Mouse (Mus musculus) neural tube, embryonic 14.5 days (tissue): ENCODE results near the gene Ndufaf5. TPM values are rescaled to one million over a fixed set of nuclear protein-coding genes. Genes with fewer than 3 reads are reported as not detected.
A peak's percentile ranks its signal among the peaks of the same experiment; 100 is the strongest.
"Not testable (repeated sequence)": the region's sequence is repeated elsewhere in the genome, so short reads cannot be mapped to it uniquely, and the experiment has no call there.

Experiments
- ATAC-seq: fragments of 200-750 bp; cut with Nextera tagmentation; 2 replicates; pipeline ENCODE4 v1.8.0; 2017; ENCODE audit warnings: low read depth, mild to moderate bottlenecking, moderate TSS enrichment, moderate library complexity
- H3K27ac ChIP-seq: fragments of 300-500 bp; sonication (generic); 2 replicates; pipeline ENCODE4 v1.5.1; 2014; ENCODE audit warnings: low read depth, mild to moderate bottlenecking, control low read depth, low read length, moderate library complexity, mixed read lengths
- H3K27me3 ChIP-seq: fragments of 300-500 bp; sonication (generic); 2 replicates; pipeline ENCODE4 v1.6.1; 2014; ENCODE audit warnings: low read length; ENCODE audit not compliant: control insufficient read depth, insufficient read depth
- H3K36me3 ChIP-seq: fragments of 300-500 bp; sonication (generic); 2 replicates; pipeline ENCODE4 v1.6.1; 2014; ENCODE audit warnings: low read length, mixed read lengths; ENCODE audit not compliant: control insufficient read depth, insufficient read depth
- H3K4me1 ChIP-seq: fragments of 300-500 bp; sonication (generic); 2 replicates; pipeline ENCODE4 v1.6.1; 2014; ENCODE audit warnings: low read length; ENCODE audit not compliant: control insufficient read depth, insufficient read depth
- H3K4me2 ChIP-seq: fragments of 300-500 bp; sonication (generic); 2 replicates; pipeline ENCODE4 v1.6.1; 2014; ENCODE audit warnings: mild to moderate bottlenecking, low read depth, low read length, control low read depth
- H3K4me3 ChIP-seq: fragments of 300-500 bp; sonication (generic); 2 replicates; pipeline ENCODE4 v1.5.1; 2014; ENCODE audit warnings: low read depth, low read length, control low read depth, mixed read lengths
- H3K9ac ChIP-seq: fragments of 300-500 bp; sonication (generic); replicated peaks from 2 replicates; pipeline ENCODE4 v1.6.1; 2014; ENCODE audit warnings: low read depth, mild to moderate bottlenecking, control low read depth, low read length, mixed read lengths
- H3K9me3 ChIP-seq: fragments of 300-500 bp; sonication (generic); 2 replicates; pipeline ENCODE4 v1.6.1; 2016; ENCODE audit warnings: low read length; ENCODE audit not compliant: control insufficient read depth
- WGBS: fragments of 180-500 bp; shearing (Covaris S2); extraction: QIAGEN DNeasy Blood & Tissue Kit; methylation state at CpG from one replicate; pipeline ENCODE4 v1.1.7; 2014; 5-methylcytosine and 5-hydroxymethylcytosine counted together
- polyA plus RNA-seq: library from polyadenylated mRNA; unstranded; fragments of >200 nt; fragmentation: Nextera tagmentation; extraction: Ambion mirVana; gene quantifications from 2 replicates; pipeline ENCODE4 v1.2.1, GENCODE M21; 2014

Gene Ndufaf5
- polyA plus RNA-seq, result 59.2 and 63.3 TPM in 2 replicates

- H3K4me1 ChIP-seq, result peaks cover 6% of the 10 kb centered on the region; the same call in 1 of the 2 replicates
- peak; percentile 98 for ATAC-seq
- WGBS, result under 1% methylated on average over 43 of the region's 43 CpGs
- no peaks in the 10 kb centered on the region for H3K27me3 ChIP-seq
- peak within 1 kb of the TSS; percentile 77 for H3K27ac ChIP-seq
- H3K9ac ChIP-seq, result peak within 1 kb of the TSS; percentile 74
- H3K9me3 ChIP-seq, result no peaks in the 10 kb centered on the region
- H3K36me3 ChIP-seq, result 0 out of 2 replicates have a peak, but pooled peaks cover 10% of the 10 kb centered on the region
- peak within 1 kb of the TSS; percentile 94 for H3K4me2 ChIP-seq
- peak within 1 kb of the TSS; percentile 88 for H3K4me3 ChIP-seq
Observed at GRCm38 (mm10) chr2:140170127-140170802, at the start of gene Ndufaf5, which contains the start of gene Esf1. TSS of gene Ndufaf5 (plus strand) at chr2:140170649. TSS of gene Esf1 (minus strand) at chr2:140170564.

GRCm38 (mm10) chr2:140125516-140125915, 44.9 kb upstream of the Ndufaf5 start:
- H3K36me3 ChIP-seq, result peaks cover 31% of the 10 kb centered on the region
- H3K4me3 ChIP-seq, result no peak overlapping the region
- ATAC-seq, result no peak
- H3K27ac ChIP-seq, result no peak overlapping the region
- no peak overlapping the region for H3K9ac ChIP-seq
- H3K4me2 ChIP-seq, result no peak overlapping the region
- H3K4me1 ChIP-seq, result no peaks in the 10 kb centered on the region
- H3K27me3 ChIP-seq, result no peaks in the 10 kb centered on the region
- 89% methylated on average over 2 of the region's 2 CpGs for WGBS
- no peaks in the 10 kb centered on the region for H3K9me3 ChIP-seq

DNA sequence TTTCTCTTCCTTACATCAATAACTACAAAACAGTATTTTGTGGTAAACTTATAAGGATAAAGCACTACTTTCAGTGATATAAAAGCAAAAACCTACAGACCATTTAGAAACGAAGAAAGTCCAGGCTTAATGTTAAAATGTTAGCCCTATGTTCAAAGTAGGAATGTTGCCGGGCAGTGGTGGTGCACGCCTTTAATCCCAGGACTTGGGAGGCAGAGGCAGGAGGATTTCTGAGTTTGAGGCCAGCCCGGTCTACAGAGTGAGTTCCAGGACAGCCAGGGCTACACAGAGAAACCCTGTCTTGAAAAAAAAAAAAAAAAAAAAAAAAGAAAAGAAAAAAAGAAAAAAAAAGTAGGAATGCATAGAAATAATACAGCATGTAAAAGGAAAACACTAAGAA, 18.7 kb upstream of the Ndufaf5 start, which contains the start of gene Gm17374:
TSS of gene Gm17374 (plus strand) at position 301 of the 400 bp plus-strand sequence.
- not testable (repeated sequence) for H3K27ac ChIP-seq, H3K4me2 ChIP-seq, H3K9me3 ChIP-seq, ATAC-seq, H3K9ac ChIP-seq, H3K27me3 ChIP-seq, H3K4me3 ChIP-seq, H3K4me1 ChIP-seq
- 94% methylated on average over 4 of the region's 4 CpGs for WGBS
- H3K36me3 ChIP-seq, result peaks cover 13% of the 10 kb centered on the region

DNA sequence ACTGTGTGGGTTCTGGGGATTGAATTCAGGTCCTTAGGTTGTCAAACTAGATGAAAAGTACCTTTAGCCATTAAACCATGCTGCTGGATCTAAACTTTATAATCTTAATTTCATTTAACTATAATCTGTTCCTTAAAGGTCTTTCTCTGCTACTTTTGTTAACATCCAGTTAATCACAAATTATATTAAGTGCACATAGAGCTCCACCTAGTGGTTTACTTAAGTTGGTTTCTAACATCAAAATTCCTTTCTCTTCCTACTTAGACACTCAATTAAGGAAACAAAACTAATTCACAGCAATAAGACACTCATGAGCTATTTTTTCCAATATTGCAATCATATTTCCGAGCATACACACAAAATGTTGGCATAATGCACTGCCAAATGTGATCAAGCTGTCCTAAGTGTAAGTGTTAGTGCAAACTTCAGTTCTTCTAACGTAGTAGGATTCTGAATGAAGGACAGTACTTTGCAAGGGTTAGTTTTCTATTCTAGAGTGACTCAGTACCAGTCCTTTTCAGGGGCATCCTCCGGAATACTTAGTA, 11.2 kb upstream of the Ndufaf5 start:
- Histone ChIP-seq H3K36me3 (peaks cover 21% of the 10 kb centered on the region), H3K4me3 (no peak overlapping the region), H3K4me2 (no peak overlapping the region), H3K4me1 (no peaks in the 10 kb centered on the region), H3K9me3 (no peaks in the 10 kb centered on the region), H3K27ac (no peak overlapping the region), H3K27me3 (no peaks in the 10 kb centered on the region), H3K9ac (no peak overlapping the region)
- 75% methylated on average over 3 of the region's 3 CpGs for WGBS
- ATAC-seq, result no peak

DNA sequence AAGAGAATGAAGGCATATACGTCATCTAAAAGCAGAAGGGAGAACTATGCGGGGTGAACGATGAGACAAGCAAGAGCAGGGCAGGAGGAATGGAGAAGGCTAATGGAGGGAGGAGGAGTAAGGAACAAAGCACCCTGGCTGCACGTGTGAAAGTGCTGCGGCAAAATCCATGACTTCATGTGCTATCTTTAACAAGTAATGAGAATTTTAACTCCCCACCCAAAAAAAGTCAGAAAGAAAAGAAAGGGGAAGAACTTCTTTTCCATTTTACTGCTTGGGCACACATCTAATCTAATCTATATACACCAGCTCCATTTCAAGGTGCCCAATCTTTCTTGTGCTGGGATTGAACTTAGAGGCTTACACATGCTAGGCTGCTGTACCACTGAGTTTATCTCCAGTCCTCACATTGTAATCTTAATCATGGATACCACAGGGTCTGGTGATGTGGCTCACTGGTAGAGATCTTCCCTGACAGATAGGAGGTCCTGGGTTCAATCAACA, 7.0 kb upstream of the Ndufaf5 start:
- H3K9ac ChIP-seq, result no peak overlapping the region
- ATAC-seq, result no peak
- H3K4me1 ChIP-seq, result no peaks in the 10 kb centered on the region
- no peak overlapping the region for H3K4me2 ChIP-seq
- no peak overlapping the region for H3K4me3 ChIP-seq
- no peak overlapping the region for H3K27ac ChIP-seq
- H3K36me3 ChIP-seq, result peaks cover 15% of the 10 kb centered on the region
- H3K9me3 ChIP-seq, result no peaks in the 10 kb centered on the region
- WGBS, result 95% methylated on average over 5 of the region's 5 CpGs
- no peaks in the 10 kb centered on the region for H3K27me3 ChIP-seq

GRCm38 (mm10) chr2:140169057-140169456, 1.4 kb upstream of the Ndufaf5 start:
- peaks cover 10% of the 10 kb centered on the region for H3K36me3 ChIP-seq
- H3K4me3 ChIP-seq, result no peak overlapping the region
- H3K27me3 ChIP-seq, result no peaks in the 10 kb centered on the region
- H3K9me3 ChIP-seq, result no peaks in the 10 kb centered on the region
- H3K27ac ChIP-seq, result no peak overlapping the region
- H3K9ac ChIP-seq, result no peak overlapping the region
- 96% methylated on average over 1 of the region's 1 CpGs for WGBS
- H3K4me1 ChIP-seq, result peaks cover 6% of the 10 kb centered on the region; the same call in 1 of the 2 replicates
- H3K4me2 ChIP-seq, result no peak overlapping the region
- no peak for ATAC-seq

DNA sequence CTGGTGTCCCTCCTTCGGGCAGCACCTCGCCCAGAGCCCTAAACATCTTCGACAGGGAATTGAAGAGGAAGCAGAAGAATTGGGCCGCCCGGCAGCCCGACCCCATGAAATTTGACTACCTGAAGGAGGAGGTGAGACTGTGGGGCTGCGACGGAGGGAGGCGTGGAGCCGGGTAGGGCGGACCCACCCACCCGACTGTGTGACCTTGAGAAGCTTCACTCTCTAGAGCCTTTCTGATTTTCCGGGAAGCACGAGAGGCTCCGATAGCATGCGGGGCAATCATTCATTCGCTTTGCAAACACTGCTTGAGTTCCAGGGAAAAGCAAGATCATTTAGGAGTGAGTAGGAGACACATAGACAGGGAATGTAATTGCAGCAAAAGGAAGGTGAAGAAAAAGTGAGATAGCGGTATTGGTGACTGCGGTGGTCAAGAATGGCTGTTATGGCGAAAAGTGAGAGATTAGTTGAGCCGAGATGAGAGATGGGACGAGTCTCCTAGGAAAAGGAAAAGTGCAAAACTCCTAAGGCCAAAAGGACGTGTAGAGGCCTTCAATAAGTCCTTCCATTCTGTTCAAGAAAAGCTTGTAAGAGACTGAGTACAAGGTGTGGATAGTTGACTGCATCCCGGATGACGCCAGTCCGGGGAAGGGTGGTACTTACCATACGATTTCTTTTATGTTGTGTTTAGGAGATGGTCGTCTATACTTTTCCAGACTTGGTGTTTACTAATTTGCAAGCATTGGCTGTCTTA, 529 bp downstream of the Ndufaf5 start:
- Histone ChIP-seq H3K36me3 (0 out of 2 replicates have a peak, but pooled peaks cover 10% of the 10 kb centered on the region), H3K9ac (peak overlapping the region; percentile 74), H3K4me2 (peak overlapping the region; percentile 94), H3K4me1 (peaks cover 6% of the 10 kb centered on the region; the same call in 1 of the 2 replicates), H3K27me3 (no peaks in the 10 kb centered on the region), H3K4me3 (peak overlapping the region; percentile 88), H3K27ac (peak overlapping the region; percentile 77), H3K9me3 (no peaks in the 10 kb centered on the region)
- WGBS, result 7% methylated on average over 28 of the region's 28 CpGs
- ATAC-seq, result peak; percentile 86

DNA sequence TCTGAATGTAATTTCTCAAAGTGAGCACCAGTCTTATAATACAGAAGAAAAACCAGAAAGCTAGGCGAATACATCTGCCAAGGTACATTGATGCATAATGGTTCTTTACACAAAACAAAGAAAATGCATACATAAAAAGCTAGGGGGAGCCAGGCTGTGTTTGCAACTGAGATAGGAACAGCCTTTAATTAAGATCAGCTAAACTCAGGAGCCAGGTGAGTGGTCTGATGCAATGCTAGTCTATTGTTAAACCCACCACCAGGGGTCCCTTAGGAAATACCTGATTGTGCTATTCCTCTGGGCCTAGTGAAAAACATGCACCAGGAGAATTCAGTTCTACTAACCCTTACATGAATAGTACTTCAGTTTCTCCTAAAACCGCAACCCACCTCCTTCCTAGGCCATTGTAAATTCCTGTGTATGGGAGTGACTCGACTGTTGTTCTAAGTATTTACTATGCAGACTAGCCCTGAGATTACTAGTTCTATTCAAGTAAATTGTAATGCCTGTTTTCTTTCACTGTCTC, 15.3 kb downstream of the Ndufaf5 start:
- H3K4me2 ChIP-seq, H3K4me3 ChIP-seq, ATAC-seq, H3K4me1 ChIP-seq, H3K9me3 ChIP-seq, H3K27me3 ChIP-seq, H3K27ac ChIP-seq, H3K9ac ChIP-seq: not testable (repeated sequence)
- WGBS, result 87% methylated on average over 3 of the region's 3 CpGs
- peaks cover 13% of the 10 kb centered on the region; the same call in 1 of the 2 replicates for H3K36me3 ChIP-seq
